Mouse (Mus musculus): Measurements from ENCODE around the gene Mst1r.

- TF ChIP-seq CTCF (IDR thresholded peaks at IDR 0.05 in 2 of 3, conservative IDR thresholded peaks at IDR 0.05 in 1 of 3; ENCODE audit: control insufficient read depth in 1 of 3, insufficient read depth in 1 of 3, low read depth in 2 of 3, low read length in 3 of 3, poor library complexity in 1 of 3, severe bottlenecking in 1 of 3) = peak; percentile 68 to 79 (median 69)
- TF ChIP-seq MAFK (IDR thresholded peaks at IDR 0.05; ENCODE audit: borderline replicate concordance, low read depth, low read length) = no peak
Observed at GRCm38 (mm10) chr9:107923021-107923420, 16.3 kb downstream of the Mst1r start.

Data from MEL (cell line).